Comparison of ENCODE assay signal across 8 mouse cellular contexts in the genomic region with DNA sequence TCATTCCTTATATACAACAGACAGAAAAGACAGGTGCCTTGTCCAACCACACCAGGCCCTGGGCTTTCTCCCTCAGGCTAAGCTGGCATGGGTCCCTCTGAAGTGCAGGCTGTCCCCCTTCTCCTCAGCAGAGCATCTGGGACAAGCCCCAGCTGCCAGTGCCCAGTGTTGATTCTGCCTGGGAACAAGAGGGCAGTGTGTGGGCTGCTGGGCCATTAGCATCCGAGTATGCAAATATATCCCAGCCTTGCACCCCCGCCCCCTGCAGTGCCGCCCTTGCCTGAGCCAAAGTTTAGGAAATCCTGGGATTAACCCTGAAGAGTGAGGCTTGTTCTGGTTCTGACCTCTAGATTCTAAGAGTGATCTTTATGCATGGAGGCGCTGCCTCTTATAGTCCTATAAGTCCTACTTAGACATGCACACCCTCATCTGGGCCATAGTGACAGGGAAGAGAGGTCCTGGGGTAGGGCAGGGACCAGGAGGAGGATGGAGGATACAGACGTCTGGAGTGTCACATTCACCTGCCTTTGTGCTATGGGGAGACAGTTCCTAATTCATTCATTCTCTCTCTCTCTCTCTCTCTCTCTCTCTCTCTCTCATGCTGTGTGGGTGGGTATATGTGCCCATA. TPM values are rescaled to one million over a fixed set of nuclear protein-coding genes. Genes with fewer than 3 reads are reported as not detected.
DNase-seq lines count a peak whose midpoint lies in the region; ATAC-seq lines count a peak whose summit lies in the region.

No protein-coding gene starts in this region.

- 0 out of 2 replicates have a peak, but pooled peaks cover 9% of the 10 kb centered on the region for H3K36me3 ChIP-seq in embryonic facial prominence, embryonic 13.5 days
- peaks cover 5% of the 10 kb centered on the region for H3K36me3 ChIP-seq in embryonic facial prominence, embryonic 10.5 days (replicated peaks)
- no peaks in the 10 kb centered on the region for H3K36me3 ChIP-seq in midbrain, embryonic 16.5 days (ENCODE audit: control insufficient read depth, insufficient read depth, low read length)

- no peak overlapping the region for H3K27ac ChIP-seq in embryonic facial prominence, embryonic 13.5 days
- H3K27ac ChIP-seq in embryonic facial prominence, embryonic 10.5 days (replicated peaks), result no peak overlapping the region
- peak overlapping the region; percentile 15; the same call in 1 of the 2 replicates for H3K27ac ChIP-seq in midbrain, embryonic 16.5 days (ENCODE audit: low read length)

- 0 out of 2 replicates have a peak, but pooled peaks have one; percentile 32 for ATAC-seq in embryonic facial prominence, embryonic 13.5 days (ENCODE audit: insufficient number of reproducible peaks, insufficient read depth, low FRiP score, low TSS enrichment, low read depth)
- peak; percentile 82 for ATAC-seq in midbrain, embryonic 16.5 days
- ATAC-seq in monocyte, adult 5-6 weeks (replicated peaks; ENCODE audit: insufficient number of reproducible peaks, low FRiP score, low TSS enrichment, poor library complexity, severe bottlenecking), result no peak

- H3K4me3 ChIP-seq in embryonic facial prominence, embryonic 13.5 days, result no peak overlapping the region
- H3K4me3 ChIP-seq in embryonic facial prominence, embryonic 10.5 days, result no peak overlapping the region
- H3K4me3 ChIP-seq in midbrain, embryonic 16.5 days (ENCODE audit: low read depth, low read length), result no peak overlapping the region

- no peaks in the 10 kb centered on the region for H3K27me3 ChIP-seq in embryonic facial prominence, embryonic 13.5 days
- H3K27me3 ChIP-seq in embryonic facial prominence, embryonic 10.5 days (replicated peaks; ENCODE audit: low read depth, poor library complexity, severe bottlenecking), result no peaks in the 10 kb centered on the region
- no peaks in the 10 kb centered on the region for H3K27me3 ChIP-seq in midbrain, embryonic 16.5 days (ENCODE audit: control insufficient read depth, insufficient read depth, low read depth, low read length)

- no peak overlapping the region for H3K4me2 ChIP-seq in embryonic facial prominence, embryonic 13.5 days
- H3K4me2 ChIP-seq in midbrain, embryonic 16.5 days (ENCODE audit: low read length), result no peak overlapping the region

- peaks cover 8% of the 10 kb centered on the region for H3K4me1 ChIP-seq in embryonic facial prominence, embryonic 13.5 days
- peaks cover 12% of the 10 kb centered on the region for H3K4me1 ChIP-seq in embryonic facial prominence, embryonic 10.5 days
- H3K4me1 ChIP-seq in midbrain, embryonic 16.5 days (ENCODE audit: control insufficient read depth, insufficient read depth, low read length), result no peaks in the 10 kb centered on the region; the same call in 1 of the 2 replicates

- no peak overlapping the region for H3K9ac ChIP-seq in embryonic facial prominence, embryonic 13.5 days
- 0 out of 2 replicates have a peak overlapping the region, but pooled peaks have one; percentile 11 for H3K9ac ChIP-seq in midbrain, embryonic 16.5 days (ENCODE audit: low read depth, low read length)

- no peaks in the 10 kb centered on the region for H3K9me3 ChIP-seq in embryonic facial prominence, embryonic 13.5 days
- no peaks in the 10 kb centered on the region for H3K9me3 ChIP-seq in embryonic facial prominence, embryonic 10.5 days
- H3K9me3 ChIP-seq in midbrain, embryonic 16.5 days (replicated peaks; ENCODE audit: control insufficient read depth, low read length, poor library complexity, severe bottlenecking), result no peaks in the 10 kb centered on the region

- WGBS in embryonic facial prominence, embryonic 13.5 days, result 40% methylated on average over 5 of the region's 5 CpGs
- 29% methylated on average over 5 of the region's 5 CpGs for WGBS in embryonic facial prominence, embryonic 10.5 days
- 12% methylated on average over 5 of the region's 5 CpGs for WGBS in midbrain, embryonic 16.5 days

- DNase-seq in embryonic facial prominence, embryonic 10.5 days (ENCODE audit: low spot score), result no peak
- peak; percentile 4 to 7 for DNase-seq in cerebellum, postnatal 36 days
- peak; percentile 80 for DNase-seq in layer of hippocampus, adult 11-12 months (ENCODE audit: low spot score)
- DNase-seq in MN1 (ENCODE audit: low spot score), result no peak
- no peak for DNase-seq in urinary bladder, adult 2 months (ENCODE audit: low spot score)

RNA-seq across cellular contexts. Expression of a gene that starts 38.9 kb away (rescaled TPM):
- 42.8 and 46.8 TPM in 2 replicates for polyA plus RNA-seq in embryonic facial prominence, embryonic 13.5 days (2015; fragmentation: Nextera tagmentation; extraction: Ambion mirVana)
- polyA plus RNA-seq in embryonic facial prominence, embryonic 10.5 days (2016; fragmentation: Nextera tagmentation; extraction: Ambion mirVana), result 38.0 and 40.3 TPM in 2 replicates
- polyA plus RNA-seq in midbrain, embryonic 16.5 days (2015; fragmentation: Nextera tagmentation; extraction: Ambion mirVana), result 5.5 and 6.9 TPM in 2 replicates
- total RNA-seq in monocyte, adult 5-6 weeks (2017), result 12.0 to 19.6 TPM (median 16.4 TPM) in 3 replicates
- polyA plus RNA-seq in urinary bladder, adult 2 months (2012; rRNA removed), result 16.7 and 21.9 TPM in 2 replicates

Comparison
In these comparisons a context has a peak if more than half of its experiments do, and no peak if none do; other contexts are left out.
1. DNase-seq: peak in cerebellum, postnatal 36 days (2 of 2) and layer of hippocampus, adult 11-12 months (single experiment); none in embryonic facial prominence, embryonic 10.5 days (single experiment), MN1 (single experiment) and urinary bladder, adult 2 months (single experiment).